Mouse (Mus musculus) ovary, postnatal 10 days (tissue): ENCODE measurements at regions not wholly inside any gene's neighbourhood (a gene's known extent, or its start where the extent isn't known, plus 50 kb on each side); places are given as distances from the start of the nearest gene placed in this dataset.

Source experiments
- DNase-seq: peaks from one replicate; pipeline ENCODE4 v3.0.0; 2022; ENCODE audit warnings: low spot score

DNA sequence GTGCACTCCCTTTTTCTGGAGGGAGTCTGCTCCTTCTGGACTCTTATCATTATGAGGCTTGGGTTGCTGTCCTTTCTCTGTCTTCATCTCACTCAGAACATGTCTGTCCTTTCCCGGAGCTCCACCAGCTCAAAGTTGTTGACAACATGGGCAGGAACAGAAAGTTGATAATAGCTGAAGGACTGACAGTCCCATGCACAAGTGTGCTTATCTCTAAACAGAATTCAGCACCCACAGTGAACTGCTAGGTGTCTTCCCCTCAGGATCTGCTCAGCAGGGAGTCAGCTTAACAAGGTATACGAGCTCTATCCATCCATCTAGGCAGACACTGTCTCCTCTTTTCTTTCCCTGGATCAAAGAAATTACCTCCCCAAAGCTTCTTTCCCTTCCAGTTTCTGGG is 89.2 kb upstream of the Rab11fip2 start:
- DNase-seq: no peak

- no peak for DNase-seq
Measured at GRCm38 (mm10) chr19:60030212-60030788, 86.8 kb upstream of the Rab11fip2 start.

GRCm38 (mm10) chr19:60029720-60030119 is 86.3 kb upstream of the Rab11fip2 start:
- DNase-seq: no peak

DNA sequence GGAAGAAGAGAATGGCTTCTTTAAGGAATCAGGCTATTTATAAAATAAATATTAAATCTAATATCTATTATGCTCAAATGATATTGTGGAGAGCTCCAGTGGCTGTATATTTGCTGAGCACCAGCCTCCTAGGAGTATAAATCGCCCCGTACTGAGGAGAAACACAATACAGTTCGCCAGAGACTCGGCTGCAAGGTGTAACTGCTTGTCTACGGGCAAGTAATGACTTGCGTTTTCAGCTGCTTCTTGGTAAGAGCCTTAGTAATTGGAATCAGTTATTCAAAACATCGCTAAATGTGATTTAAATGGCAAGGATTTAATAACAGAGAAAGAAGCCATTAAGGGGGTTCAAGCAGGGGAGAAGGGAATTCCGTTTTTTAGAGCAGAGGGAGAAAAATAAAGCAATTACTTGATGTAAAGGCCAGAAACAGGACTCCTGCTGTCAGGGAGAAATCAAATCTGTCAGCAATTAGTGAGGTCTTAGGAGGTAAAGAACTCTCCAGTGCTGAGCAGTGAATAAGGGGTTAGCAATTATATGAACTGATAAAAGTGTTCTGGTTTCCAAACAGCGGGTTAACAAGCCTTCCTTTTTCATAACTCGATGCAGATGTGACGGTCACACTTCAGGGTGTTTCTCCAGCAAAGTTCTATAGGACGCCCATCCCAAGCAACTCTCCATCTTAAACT is 72.3 kb upstream of the Rab11fip2 start:
- DNase-seq: no peak

DNA sequence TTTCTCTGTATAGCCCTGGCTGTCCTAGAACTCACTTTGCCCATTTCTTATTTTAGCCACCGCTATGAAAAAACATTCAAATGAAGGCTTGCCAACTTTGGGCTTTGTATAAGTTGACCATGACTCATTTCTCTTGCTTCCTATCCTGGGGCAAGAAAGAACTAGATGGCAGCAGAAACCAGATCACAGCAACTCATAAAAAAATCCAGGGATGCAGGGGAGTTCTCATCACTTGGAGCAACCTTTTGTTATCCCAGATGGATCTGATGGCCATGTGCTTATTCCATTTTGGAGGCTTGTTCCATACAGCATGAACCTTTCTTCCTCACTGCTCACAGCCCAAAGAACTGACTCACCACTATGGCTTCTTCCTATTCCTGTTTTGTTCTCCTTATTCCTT is 52.1 kb upstream of the Rab11fip2 start:
- DNase-seq: no peak
